Mouse (Mus musculus): ENCODE data around the gene Katnbl1. TPM values are rescaled to one million over a fixed set of nuclear protein-coding genes. Genes with fewer than 3 reads are reported as not detected.

Katnbl1 gene
- total RNA-seq (2021): 10 to 100 TPM; 10.1 to 10.4 TPM
- long read RNA-seq, transcript Katnbl1-201 (10 exons, 2,886 nt): major isoform, 19 of 23 reads
- long read RNA-seq, partial matches to known transcripts: 1 of 23 reads
- long read RNA-seq, other reads (novel, unspliced or antisense): 3 of 23 reads

GRCm38 (mm10) chr2:112378973-112379898 is at the start of gene Katnbl1:
Gene Katnbl1 (plus strand): TSS chr2:112379211.
- DNase-seq (ENCODE audit: low spot score in 2 of 2): peak; percentile 86 to 91

GRCm38 (mm10) chr2:112332051-112332898 is 46.7 kb upstream of the Katnbl1 start:
- DNase-seq (ENCODE audit: low spot score in 2 of 2): no peak

- no peak for DNase-seq (ENCODE audit: low spot score in 2 of 2)
Measured at GRCm38 (mm10) chr2:112337211-112337610, 41.8 kb upstream of the Katnbl1 start.

GRCm38 (mm10) chr2:112339736-112340135 is 39.3 kb upstream of the Katnbl1 start:
- no peak for DNase-seq (ENCODE audit: low spot score in 2 of 2)

GRCm38 (mm10) chr2:112341117-112341516 is 37.9 kb upstream of the Katnbl1 start:
- DNase-seq (ENCODE audit: low spot score in 2 of 2): no peak

- DNase-seq (ENCODE audit: low spot score in 2 of 2): no peak
Measured at GRCm38 (mm10) chr2:112348246-112348645, 30.8 kb upstream of the Katnbl1 start.

- DNase-seq (ENCODE audit: low spot score in 2 of 2): no peak
Measured at GRCm38 (mm10) chr2:112353685-112354455, 25.1 kb upstream of the Katnbl1 start.

- DNase-seq (ENCODE audit: low spot score in 2 of 2): peak in 1 of 2 experiments; percentile 54
Measured at GRCm38 (mm10) chr2:112359611-112360010, 19.4 kb upstream of the Katnbl1 start.

GRCm38 (mm10) chr2:112360012-112360780 is 18.8 kb upstream of the Katnbl1 start:
- no peak for DNase-seq (ENCODE audit: low spot score in 2 of 2)

GRCm38 (mm10) chr2:112360781-112361169 is 18.2 kb upstream of the Katnbl1 start:
- no peak for DNase-seq (ENCODE audit: low spot score in 2 of 2)

- DNase-seq (ENCODE audit: low spot score in 2 of 2): no peak
Measured at GRCm38 (mm10) chr2:112367222-112367621, 11.8 kb upstream of the Katnbl1 start.

- DNase-seq (ENCODE audit: low spot score in 2 of 2): peak; percentile 91 to 96
Measured at GRCm38 (mm10) chr2:112367726-112368673, 11.0 kb upstream of the Katnbl1 start, which contains the start of gene Emc4. Gene Emc4 (minus strand): TSS chr2:112368027.

- DNase-seq (ENCODE audit: low spot score in 2 of 2): no peak
Measured at GRCm38 (mm10) chr2:112369941-112370340, 9.1 kb upstream of the Katnbl1 start.

GRCm38 (mm10) chr2:112373141-112373540 is 5.9 kb upstream of the Katnbl1 start:
- DNase-seq (ENCODE audit: low spot score in 2 of 2): no peak

GRCm38 (mm10) chr2:112374610-112375009 is 4.4 kb upstream of the Katnbl1 start:
- DNase-seq (ENCODE audit: low spot score in 2 of 2): no peak

- no peak for DNase-seq (ENCODE audit: low spot score in 2 of 2)
Measured at GRCm38 (mm10) chr2:112380131-112380530, 1.1 kb downstream of the Katnbl1 start.

GRCm38 (mm10) chr2:112381219-112381618 is 2.2 kb downstream of the Katnbl1 start:
- no peak for DNase-seq (ENCODE audit: low spot score in 2 of 2)

- DNase-seq (ENCODE audit: low spot score in 2 of 2): no peak
Measured at GRCm38 (mm10) chr2:112390843-112391242, 11.8 kb downstream of the Katnbl1 start.

All from layer of hippocampus, adult 18-20 months (tissue).